Mouse (Mus musculus) kidney, postnatal 4 days (tissue): ENCODE results near the gene Dscaml1.

ENCODE experiments used
- DNase-seq, 2 experiments: peaks; one replicate each; pipeline ENCODE4 v3.0.0; 2021; ENCODE audit warnings: mixed read lengths in 2 of 2

The Dscaml1 gene

GRCm38 (mm10) chr9:45788405-45788804, 362.0 kb downstream of the Dscaml1 start:
- DNase-seq, result no peak

- no peak for DNase-seq
These were observed 365.2 kb downstream of the Dscaml1 start for GRCm38 (mm10) chr9:45791456-45792142.

- DNase-seq, result no peak
These were observed 365.8 kb downstream of the Dscaml1 start for GRCm38 (mm10) chr9:45792235-45792634.

GRCm38 (mm10) chr9:45793697-45794096, 367.3 kb downstream of the Dscaml1 start:
- DNase-seq, result no peak

- DNase-seq, result no peak
These were observed 369.3 kb downstream of the Dscaml1 start for GRCm38 (mm10) chr9:45795722-45796121.

GRCm38 (mm10) chr9:45797271-45797670, 370.8 kb downstream of the Dscaml1 start:
- no peak for DNase-seq

- peak; percentile 64 to 76 for DNase-seq
These were observed 372.2 kb downstream of the Dscaml1 start for GRCm38 (mm10) chr9:45798467-45799164.

- DNase-seq, result no peak
These were observed 373.0 kb downstream of the Dscaml1 start for GRCm38 (mm10) chr9:45799402-45799801.
